Mouse (Mus musculus) E14TG2a.4 (cell line): ENCODE results near the gene Arhgef33.

Experiments
- CTCF ChIP-seq: conservative IDR thresholded peaks from 2 replicates; pipeline ENCODE4 v1.5.1; 2014; ENCODE audit warnings: low read length
- NANOG ChIP-seq: IDR thresholded peaks from 2 replicates; pipeline ENCODE4 v1.6.1; 2014; ENCODE audit warnings: borderline replicate concordance, low read length, mixed read lengths

- TF ChIP-seq NANOG (no peak), CTCF (no peak)
These were observed 17.7 kb upstream of the Arhgef33 start for GRCm38 (mm10) chr17:80289280-80290073.
